ENCODE assay signal across 20 mouse cellular contexts in genomic region chr10:26776443-26776842, GRCm38 (mm10). TPM values are rescaled to one million over a fixed set of nuclear protein-coding genes. Genes with fewer than 3 reads are reported as not detected.
DNase-seq lines count a peak whose midpoint lies in the region; ATAC-seq and TF ChIP-seq lines count a peak whose summit lies in the region.
"Had no signal": no experiment of that assay in that cellular context is flagged by ENCODE, and none has a peak within 500 bp of the region (broad histone marks: within the 10 kb centered on the region; RNA-seq: fewer than 3 reads in every experiment).

No protein-coding gene starts in this region.

- peak overlapping the region; percentile 55 for H3K27ac ChIP-seq in heart, adult 2 months
- H3K27ac ChIP-seq in midbrain, embryonic 11.5 days (ENCODE audit: low read depth, low read length) = no peak overlapping the region
- H3K27ac ChIP-seq in midbrain, embryonic 14.5 days (replicated peaks; ENCODE audit: low read depth, low read length) = no peak overlapping the region
- 0 out of 2 replicates have a peak overlapping the region, but pooled peaks have one; percentile 2 for H3K27ac ChIP-seq in kidney, postnatal 0 days
- H3K27ac ChIP-seq: embryonic facial prominence, embryonic 12.5 days; forebrain, embryonic 15.5 days; midbrain, embryonic 15.5 days had no signal

- H3K27me3 ChIP-seq in heart, adult 2 months (ENCODE audit: control insufficient read depth, insufficient read depth, low read length) = no peaks in the 10 kb centered on the region
- no peaks in the 10 kb centered on the region for H3K27me3 ChIP-seq in midbrain, embryonic 11.5 days (ENCODE audit: control insufficient read depth, insufficient read depth, low read length)
- no peaks in the 10 kb centered on the region for H3K27me3 ChIP-seq in midbrain, embryonic 14.5 days (ENCODE audit: control insufficient read depth, insufficient read depth, low read length)
- no peaks in the 10 kb centered on the region for H3K27me3 ChIP-seq in kidney, postnatal 0 days (ENCODE audit: insufficient read depth, low read length)
- H3K27me3 ChIP-seq: embryonic facial prominence, embryonic 12.5 days; forebrain, embryonic 15.5 days; midbrain, embryonic 15.5 days had no signal

- H3K9ac ChIP-seq in heart, adult 2 months (ENCODE audit: low read depth, low read length) = no peak overlapping the region
- H3K9ac ChIP-seq in midbrain, embryonic 11.5 days (ENCODE audit: low read length) = no peak overlapping the region
- H3K9ac ChIP-seq in midbrain, embryonic 14.5 days (replicated peaks; ENCODE audit: low read length) = no peak overlapping the region
- no peak overlapping the region for H3K9ac ChIP-seq in kidney, postnatal 0 days (ENCODE audit: low read depth, low read length)
- H3K9ac ChIP-seq: embryonic facial prominence, embryonic 12.5 days; forebrain, embryonic 15.5 days; midbrain, embryonic 15.5 days had no signal

- no peak for TF ChIP-seq POLR2A in heart, adult 2 months (IDR thresholded peaks at IDR 0.05; ENCODE audit: insufficient read depth, low read depth, low read length)

- ATAC-seq in midbrain, embryonic 11.5 days (ENCODE audit: low FRiP score) = no peak
- ATAC-seq in midbrain, embryonic 14.5 days (ENCODE audit: low FRiP score, low TSS enrichment) = no peak
- no peak for ATAC-seq in kidney, postnatal 0 days (replicated peaks; ENCODE audit: low FRiP score, low read depth)
- ATAC-seq: forebrain, embryonic 15.5 days; hindbrain, embryonic 16.5 days; intestine, postnatal 0 days; midbrain, embryonic 15.5 days had no signal

- peak in 1 of 2 experiments; percentile 36 for DNase-seq in heart, adult 2 months
- DNase-seq in heart, postnatal 14 days = no peak
- DNase-seq in midbrain, embryonic 11.5 days (ENCODE audit: low spot score, missing footprints) = peak; percentile 66
- no peak for DNase-seq in midbrain, embryonic 14.5 days
- DNase-seq in kidney, postnatal 0 days (ENCODE audit: low spot score) = no peak
- DNase-seq in yolk sac, embryonic 10.5 days (ENCODE audit: low spot score) = peak; percentile 28
- DNase-seq in adrenal gland, postnatal 25 days = no peak
- DNase-seq in frontal cortex, postnatal 14 days (ENCODE audit: low spot score in 2 of 2) = no peak
- DNase-seq: adrenal gland, adult 8-10 months; cerebellum, adult 18-20 months; heart, postnatal 10 days; left cerebral cortex, postnatal 4 days; lung, postnatal 4 days; retina, postnatal 1 day; thymus, adult 2 months had no signal

- H3K9me3 ChIP-seq in midbrain, embryonic 11.5 days (ENCODE audit: control insufficient read depth, low read length) = no peaks in the 10 kb centered on the region
- H3K9me3 ChIP-seq in midbrain, embryonic 14.5 days (ENCODE audit: control insufficient read depth, low read length) = no peaks in the 10 kb centered on the region
- H3K9me3 ChIP-seq in kidney, postnatal 0 days (replicated peaks; ENCODE audit: low read length) = no peaks in the 10 kb centered on the region
- H3K9me3 ChIP-seq: embryonic facial prominence, embryonic 12.5 days; forebrain, embryonic 15.5 days; midbrain, embryonic 15.5 days had no signal

- H3K36me3 ChIP-seq in heart, adult 2 months (ENCODE audit: control insufficient read depth, insufficient read depth, low read length) = peaks cover 21% of the 10 kb centered on the region
- no peaks in the 10 kb centered on the region for H3K36me3 ChIP-seq in midbrain, embryonic 11.5 days (ENCODE audit: control insufficient read depth, insufficient read depth, low read length)
- no peaks in the 10 kb centered on the region for H3K36me3 ChIP-seq in midbrain, embryonic 14.5 days (ENCODE audit: control insufficient read depth, insufficient read depth, low read length)
- no peaks in the 10 kb centered on the region for H3K36me3 ChIP-seq in kidney, postnatal 0 days (ENCODE audit: insufficient read depth, low read length)
- H3K36me3 ChIP-seq: embryonic facial prominence, embryonic 12.5 days; forebrain, embryonic 15.5 days; midbrain, embryonic 15.5 days had no signal

- H3K4me2 ChIP-seq in midbrain, embryonic 11.5 days = no peak overlapping the region
- H3K4me2 ChIP-seq in midbrain, embryonic 14.5 days (ENCODE audit: low read length) = no peak overlapping the region
- H3K4me2 ChIP-seq in kidney, postnatal 0 days (ENCODE audit: low read length) = no peak overlapping the region
- H3K4me2 ChIP-seq: embryonic facial prominence, embryonic 12.5 days; forebrain, embryonic 15.5 days; midbrain, embryonic 15.5 days had no signal

- intact Hi-C loops in heart, adult 2 months (cut with DNase I) = no loop called here
- intact Hi-C loops in heart, postnatal 14 days (cut with DNase I) = loop anchor here (2.0 kb wide), 1 partner anchor 20 kb away; no protein-coding TSS in a partner anchor

- peak; percentile 60; the same call in 1 of the 2 replicates for TF ChIP-seq EP300 in heart, adult 2 months (IDR thresholded peaks at IDR 0.05; ENCODE audit: insufficient read depth, low read depth, low read length)

- no peak overlapping the region for H3K4me3 ChIP-seq in heart, adult 2 months
- no peak overlapping the region for H3K4me3 ChIP-seq in midbrain, embryonic 11.5 days (ENCODE audit: low read depth, low read length)
- no peak overlapping the region for H3K4me3 ChIP-seq in midbrain, embryonic 14.5 days (replicated peaks; ENCODE audit: low read depth, low read length)
- no peak overlapping the region for H3K4me3 ChIP-seq in kidney, postnatal 0 days (replicated peaks; ENCODE audit: low read depth, low read length)
- H3K4me3 ChIP-seq: embryonic facial prominence, embryonic 12.5 days; forebrain, embryonic 15.5 days; midbrain, embryonic 15.5 days had no signal

- peaks cover 19% of the 10 kb centered on the region for H3K4me1 ChIP-seq in heart, adult 2 months (ENCODE audit: control insufficient read depth, insufficient read depth, low read length)
- H3K4me1 ChIP-seq in midbrain, embryonic 11.5 days (ENCODE audit: control insufficient read depth, insufficient read depth, low read length) = no peaks in the 10 kb centered on the region
- H3K4me1 ChIP-seq in midbrain, embryonic 14.5 days (ENCODE audit: control insufficient read depth, insufficient read depth, low read length) = peaks cover 14% of the 10 kb centered on the region
- H3K4me1 ChIP-seq in kidney, postnatal 0 days (replicated peaks; ENCODE audit: insufficient read depth, low read length) = peaks cover 18% of the 10 kb centered on the region; the same call in 1 of the 2 replicates

- TF ChIP-seq CTCF in heart, adult 2 months (IDR thresholded peaks at IDR 0.05) = no peak
- TF ChIP-seq CTCF in kidney, postnatal 0 days (IDR thresholded peaks at IDR 0.05; ENCODE audit: low read depth) = no peak

- H3K79me2 ChIP-seq in heart, adult 2 months (replicated peaks; ENCODE audit: control insufficient read depth, insufficient read depth, low read length) = peaks cover 5% of the 10 kb centered on the region; the same call in 1 of the 2 replicates

RNA-seq across cellular contexts. Expression of gene Arhgap18, which starts 23.2 kb away (rescaled TPM):
- total RNA-seq in heart, adult 2 months (2021) = 10 to 100 TPM; 13.3 to 14.5 TPM
- polyA plus RNA-seq in heart, adult 2 months (2012; rRNA removed) = 4.1 and 9.0 TPM in 2 replicates
- 10 to 100 TPM; 27.6 to 27.8 TPM for total RNA-seq in heart, postnatal 14 days (2021)
- 14.3 and 14.9 TPM in 2 replicates for polyA plus RNA-seq in midbrain, embryonic 11.5 days (2014; fragmentation: Nextera tagmentation; extraction: Ambion mirVana)
- polyA plus RNA-seq in midbrain, embryonic 14.5 days (2014; fragmentation: Nextera tagmentation; extraction: Ambion mirVana) = 14.2 and 15.9 TPM in 2 replicates
- polyA plus RNA-seq in kidney, postnatal 0 days (2015; fragmentation: Nextera tagmentation; extraction: Ambion mirVana) = 42.1 and 45.4 TPM in 2 replicates
- total RNA-seq in adrenal gland, postnatal 25 days (2021) = 33.5 and 52.2 TPM in 2 replicates

Comparison
In these comparisons a context has a peak if more than half of its experiments do, and no peak if none do; other contexts are left out.
1. DNase-seq: peak in midbrain, embryonic 11.5 days (single experiment) and yolk sac, embryonic 10.5 days (single experiment); none in heart, postnatal 14 days (0 of 2), midbrain, embryonic 14.5 days (single experiment), kidney, postnatal 0 days (single experiment), adrenal gland, postnatal 25 days (single experiment) and frontal cortex, postnatal 14 days (0 of 2).
2. H3K27ac ChIP-seq: peak in heart, adult 2 months (single experiment) and kidney, postnatal 0 days (single experiment); none in midbrain, embryonic 11.5 days (single experiment) and midbrain, embryonic 14.5 days (single experiment).